Comparison of ENCODE assay signal across 8 mouse cellular contexts in genomic region chr6:86370093-86370713, GRCm38 (mm10). TPM values are rescaled to one million over a fixed set of nuclear protein-coding genes. Genes with fewer than 3 reads are reported as not detected.
DNase-seq lines count a peak whose midpoint lies in the region; ATAC-seq lines count a peak whose summit lies in the region.

No protein-coding gene starts in this region.

- H3K27ac ChIP-seq in embryonic facial prominence, embryonic 13.5 days: peak overlapping the region; percentile 92
- H3K27ac ChIP-seq in limb, embryonic 11.5 days (replicated peaks; ENCODE audit: low read depth, low read length): no peak overlapping the region

- no peak for ATAC-seq in CD4-positive, CD25-positive, alpha-beta regulatory T cell, adult 4 months
- ATAC-seq in embryonic facial prominence, embryonic 13.5 days (ENCODE audit: insufficient number of reproducible peaks, insufficient read depth, low FRiP score, low TSS enrichment, low read depth): no peak
- no peak for ATAC-seq in limb, embryonic 11.5 days (ENCODE audit: insufficient number of reproducible peaks, low FRiP score, low TSS enrichment, low read depth)

- intact Hi-C loops in gastrocnemius, postnatal 14 days (cut with DNase I; ENCODE audit: low total_unique reads): no loop called here

- peak overlapping the region; percentile 85 for H3K4me3 ChIP-seq in embryonic facial prominence, embryonic 13.5 days
- 0 out of 2 replicates have a peak overlapping the region, but pooled peaks have one; percentile 91 for H3K4me3 ChIP-seq in limb, embryonic 11.5 days (ENCODE audit: low read depth, low read length)

- peak; percentile 72 for DNase-seq in CD4-positive, CD25-positive, alpha-beta regulatory T cell, adult 2 months (ENCODE audit: low read depth, low spot score)
- peak; percentile 68 for DNase-seq in 3T3-L1 (ENCODE audit: low read depth, low spot score)
- DNase-seq in limb, embryonic 11.5 days (ENCODE audit: low spot score): peak; percentile 31
- peak; percentile 70 for DNase-seq in naive thymus-derived CD4-positive, alpha-beta T cell, adult 2 months (ENCODE audit: low read depth)
- DNase-seq in layer of hippocampus, adult 9-10 months (ENCODE audit: low spot score): no peak
- DNase-seq in gastrocnemius, postnatal 14 days: no peak

- peaks cover 31% of the 10 kb centered on the region for H3K4me1 ChIP-seq in embryonic facial prominence, embryonic 13.5 days
- peaks cover 12% of the 10 kb centered on the region for H3K4me1 ChIP-seq in limb, embryonic 11.5 days (ENCODE audit: control insufficient read depth, insufficient read depth, low read length)

- no peaks in the 10 kb centered on the region for H3K9me3 ChIP-seq in embryonic facial prominence, embryonic 13.5 days
- no peaks in the 10 kb centered on the region for H3K9me3 ChIP-seq in limb, embryonic 11.5 days (ENCODE audit: control insufficient read depth, low read length)

- H3K36me3 ChIP-seq in embryonic facial prominence, embryonic 13.5 days: peaks cover 21% of the 10 kb centered on the region
- H3K36me3 ChIP-seq in limb, embryonic 11.5 days (ENCODE audit: control insufficient read depth, insufficient read depth, low read length): no peaks in the 10 kb centered on the region

- 62% methylated on average over 3 of the region's 3 CpGs for WGBS in embryonic facial prominence, embryonic 13.5 days
- WGBS in limb, embryonic 11.5 days: 68% methylated on average over 3 of the region's 3 CpGs

- peak overlapping the region; percentile 87 for H3K4me2 ChIP-seq in embryonic facial prominence, embryonic 13.5 days
- peak overlapping the region; percentile 85; the same call in 1 of the 2 replicates for H3K4me2 ChIP-seq in limb, embryonic 11.5 days (ENCODE audit: low read depth, severe bottlenecking)

- no peaks in the 10 kb centered on the region for H3K27me3 ChIP-seq in embryonic facial prominence, embryonic 13.5 days
- H3K27me3 ChIP-seq in limb, embryonic 11.5 days (ENCODE audit: control insufficient read depth, insufficient read depth, low read length): no peaks in the 10 kb centered on the region

- H3K9ac ChIP-seq in embryonic facial prominence, embryonic 13.5 days: peak overlapping the region; percentile 93
- H3K9ac ChIP-seq in limb, embryonic 11.5 days (ENCODE audit: low read length): peak overlapping the region; percentile 93

RNA-seq across cellular contexts. Expression of gene Snrpg, which starts 0.9 kb away (rescaled TPM):
- polyA plus RNA-seq in CD4-positive, CD25-positive, alpha-beta regulatory T cell, adult 4 months (2017; shearing (Covaris generic)): 100 to 1,000 TPM; 319 to 477 TPM
- 768 and 781 TPM in 2 replicates for polyA plus RNA-seq in embryonic facial prominence, embryonic 13.5 days (2015; fragmentation: Nextera tagmentation; extraction: Ambion mirVana)
- 903 and 919 TPM in 2 replicates for polyA plus RNA-seq in limb, embryonic 11.5 days (2014; fragmentation: Nextera tagmentation; extraction: Ambion mirVana)
- total RNA-seq in gastrocnemius, postnatal 14 days (2021): 10 to 100 TPM; 32.4 to 45.6 TPM

RNA-seq across cellular contexts. Expression of gene Fam136a, which starts 4.8 kb away (rescaled TPM):
- 10 to 100 TPM; 56.6 to 65.9 TPM for polyA plus RNA-seq in CD4-positive, CD25-positive, alpha-beta regulatory T cell, adult 4 months (2017; shearing (Covaris generic))
- polyA plus RNA-seq in embryonic facial prominence, embryonic 13.5 days (2015; fragmentation: Nextera tagmentation; extraction: Ambion mirVana): 125 TPM in 2 replicates
- polyA plus RNA-seq in limb, embryonic 11.5 days (2014; fragmentation: Nextera tagmentation; extraction: Ambion mirVana): 164 and 171 TPM in 2 replicates
- total RNA-seq in gastrocnemius, postnatal 14 days (2021): 10 to 100 TPM; 18.3 to 21.6 TPM

RNA-seq across cellular contexts. Expression of gene Pcyox1, which starts 26.8 kb away (rescaled TPM):
- polyA plus RNA-seq in CD4-positive, CD25-positive, alpha-beta regulatory T cell, adult 4 months (2017; shearing (Covaris generic)): 10 to 100 TPM in 1 of 2 experiments, 1 to 10 TPM in 1; 8.5 to 10.4 TPM
- 80.4 and 89.2 TPM in 2 replicates for polyA plus RNA-seq in embryonic facial prominence, embryonic 13.5 days (2015; fragmentation: Nextera tagmentation; extraction: Ambion mirVana)
- polyA plus RNA-seq in limb, embryonic 11.5 days (2014; fragmentation: Nextera tagmentation; extraction: Ambion mirVana): 61.0 and 61.1 TPM in 2 replicates
- 10 to 100 TPM; 63.0 to 63.1 TPM for total RNA-seq in gastrocnemius, postnatal 14 days (2021)

RNA-seq across cellular contexts. Expression of gene Tia1, which starts 33.8 kb away (rescaled TPM):
- polyA plus RNA-seq in CD4-positive, CD25-positive, alpha-beta regulatory T cell, adult 4 months (2017; shearing (Covaris generic)): 100 to 1,000 TPM; 117 to 139 TPM
- 279 and 301 TPM in 2 replicates for polyA plus RNA-seq in embryonic facial prominence, embryonic 13.5 days (2015; fragmentation: Nextera tagmentation; extraction: Ambion mirVana)
- 246 and 268 TPM in 2 replicates for polyA plus RNA-seq in limb, embryonic 11.5 days (2014; fragmentation: Nextera tagmentation; extraction: Ambion mirVana)
- 10 to 100 TPM; 21.5 to 25.2 TPM for total RNA-seq in gastrocnemius, postnatal 14 days (2021)

RNA-seq across cellular contexts. Expression of gene Gm44790, which starts 56.3 kb away (rescaled TPM):
- not detected for polyA plus RNA-seq in CD4-positive, CD25-positive, alpha-beta regulatory T cell, adult 4 months (2017; shearing (Covaris generic))
- polyA plus RNA-seq in embryonic facial prominence, embryonic 13.5 days (2015; fragmentation: Nextera tagmentation; extraction: Ambion mirVana): not detected in 2 replicates
- polyA plus RNA-seq in limb, embryonic 11.5 days (2014; fragmentation: Nextera tagmentation; extraction: Ambion mirVana): 0.95 TPM in 1 of 2 replicates, not detected in the other
- total RNA-seq in gastrocnemius, postnatal 14 days (2021): under 1 TPM in 1 of 2 experiments, not detected in 1; 0.47 TPM

Comparison
In these comparisons a context has a peak if more than half of its experiments do, and no peak if none do; other contexts are left out.
1. DNase-seq: peak in CD4-positive, CD25-positive, alpha-beta regulatory T cell, adult 2 months (single experiment), 3T3-L1 (single experiment), limb, embryonic 11.5 days (single experiment) and naive thymus-derived CD4-positive, alpha-beta T cell, adult 2 months (single experiment); none in layer of hippocampus, adult 9-10 months (single experiment) and gastrocnemius, postnatal 14 days (single experiment).